Mouse (Mus musculus) right cerebral cortex, adult 2 months (tissue): ENCODE results near the gene Rapgef5.

ENCODE experiments used
- DNase-seq, 2 experiments: peaks; one replicate each; pipeline ENCODE4 v3.0.0; 2021 to 2022; ENCODE audit warnings: low spot score in 2 of 2

Rapgef5 gene

GRCm38 (mm10) chr12:117619523-117620023 is 103.3 kb downstream of the Rapgef5 start:
- DNase-seq = no peak

- DNase-seq = no peak
Measured at GRCm38 (mm10) chr12:117622972-117623371, 106.7 kb downstream of the Rapgef5 start.

GRCm38 (mm10) chr12:117627311-117627710 is 111.0 kb downstream of the Rapgef5 start:
- peak in 1 of 2 experiments; percentile 14 for DNase-seq

GRCm38 (mm10) chr12:117628321-117629093 is 112.2 kb downstream of the Rapgef5 start:
- DNase-seq = no peak

- DNase-seq = no peak
Measured at GRCm38 (mm10) chr12:117632133-117632532, 115.9 kb downstream of the Rapgef5 start.

- no peak for DNase-seq
Measured at GRCm38 (mm10) chr12:117636139-117636772, 120.0 kb downstream of the Rapgef5 start.

- peak; percentile 62 to 63 for DNase-seq
Measured at GRCm38 (mm10) chr12:117636969-117637368, 120.7 kb downstream of the Rapgef5 start.

GRCm38 (mm10) chr12:117638833-117639232 is 122.6 kb downstream of the Rapgef5 start:
- DNase-seq = no peak

GRCm38 (mm10) chr12:117639356-117640121 is 123.3 kb downstream of the Rapgef5 start:
- DNase-seq = no peak

GRCm38 (mm10) chr12:117642512-117642911 is 126.2 kb downstream of the Rapgef5 start:
- no peak for DNase-seq

GRCm38 (mm10) chr12:117645771-117646170 is 129.5 kb downstream of the Rapgef5 start:
- DNase-seq = no peak

GRCm38 (mm10) chr12:117653920-117654472 is 137.7 kb downstream of the Rapgef5 start:
- no peak for DNase-seq

- no peak for DNase-seq
Measured at GRCm38 (mm10) chr12:117656935-117657334, 140.7 kb downstream of the Rapgef5 start.

- DNase-seq = no peak
Measured at GRCm38 (mm10) chr12:117657766-117658165, 141.5 kb downstream of the Rapgef5 start.

- DNase-seq = no peak
Measured at GRCm38 (mm10) chr12:117658821-117659220, 142.5 kb downstream of the Rapgef5 start.

GRCm38 (mm10) chr12:117660361-117660760 is 144.1 kb downstream of the Rapgef5 start:
- DNase-seq = no peak

GRCm38 (mm10) chr12:117661871-117662270 is 145.6 kb downstream of the Rapgef5 start:
- peak; percentile 27 to 37 for DNase-seq

GRCm38 (mm10) chr12:117663637-117664036 is 147.4 kb downstream of the Rapgef5 start:
- DNase-seq = no peak

- peak in 1 of 2 experiments; percentile 20 for DNase-seq
Measured at GRCm38 (mm10) chr12:117664644-117665043, 148.4 kb downstream of the Rapgef5 start.

- no peak for DNase-seq
Measured at GRCm38 (mm10) chr12:117666391-117666790, 150.1 kb downstream of the Rapgef5 start.

GRCm38 (mm10) chr12:117669610-117670400 is 153.5 kb downstream of the Rapgef5 start:
- DNase-seq = peak; percentile 43 to 58
